Mouse (Mus musculus) right cerebral cortex, postnatal 14 days (tissue): ENCODE measurements around the gene Serpinb6e.

ENCODE experiments used
- DNase-seq: peaks from one replicate; pipeline ENCODE4 v3.0.0; 2022

The Serpinb6e gene

GRCm38 (mm10) chr13:33843308-33843707 lies at the start of gene Serpinb6e:
TSS of gene Serpinb6e (minus strand) at chr13:33843408.
- DNase-seq = no peak

- DNase-seq = no peak
These were observed 12.5 kb downstream of the Serpinb6e start for GRCm38 (mm10) chr13:33830751-33831150.

GRCm38 (mm10) chr13:33823421-33823820 lies 19.8 kb downstream of the Serpinb6e start:
- DNase-seq = no peak

- DNase-seq = no peak
These were observed 21.6 kb downstream of the Serpinb6e start for GRCm38 (mm10) chr13:33821490-33822143.
